Mouse (Mus musculus): ENCODE results near the gene Eif4e2.

GRCm38 (mm10) chr1:87266296-87267090 lies 52.8 kb downstream of the Eif4e2 start:
- no peak for TF ChIP-seq POLR2A (IDR thresholded peaks at IDR 0.05; ENCODE audit: borderline replicate concordance, extremely low read depth, low read depth, low read length)
- TF ChIP-seq CTCF (IDR thresholded peaks at IDR 0.05; ENCODE audit: insufficient read depth, low read length): no peak
